Mouse (Mus musculus): ENCODE results near the gene Sowahb.

DNA sequence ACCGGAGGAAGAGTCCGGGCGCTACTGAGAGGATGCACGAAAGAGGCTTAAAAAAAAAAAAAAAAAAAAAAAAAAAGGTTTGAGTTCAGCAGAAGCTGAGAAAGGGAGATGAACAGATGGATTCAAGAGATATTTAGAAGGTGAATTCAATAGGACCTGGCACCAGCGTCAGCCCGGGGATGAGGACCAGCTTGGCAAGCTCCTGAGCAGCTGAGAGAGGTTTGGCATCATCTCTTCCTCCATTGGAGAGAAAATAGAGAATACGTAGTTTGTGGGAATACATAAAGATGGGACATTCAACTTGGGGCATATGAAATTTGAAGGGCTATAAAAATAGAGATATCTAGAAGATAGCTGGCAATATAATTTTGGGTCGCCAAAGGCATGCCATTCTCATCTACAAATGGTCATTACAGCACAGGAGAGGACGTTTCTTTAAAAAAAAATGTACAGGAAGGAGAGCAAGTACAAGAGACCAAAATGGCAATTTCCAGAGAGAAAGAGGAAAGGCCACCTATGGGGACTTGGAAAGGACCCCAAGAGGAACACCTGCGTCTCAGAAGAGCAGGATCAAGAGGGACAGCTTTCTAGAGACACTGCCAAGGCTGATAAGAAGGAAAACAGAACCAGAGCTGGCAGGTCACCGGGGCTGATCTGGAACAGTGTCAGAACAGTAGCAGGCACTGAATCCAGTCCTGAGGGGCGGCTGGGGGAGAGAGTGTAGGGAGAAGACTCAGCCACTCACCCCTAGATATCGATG is 3.8 kb upstream of the Sowahb start:
- no peak for TF ChIP-seq CTCF (IDR thresholded peaks at IDR 0.05; ENCODE audit: insufficient read depth, low read length)
- no peak for TF ChIP-seq POLR2A (IDR thresholded peaks at IDR 0.05; ENCODE audit: borderline replicate concordance, extremely low read depth, low read depth, low read length)

Data from lung, adult 2 months (tissue).